Mouse (Mus musculus) hindbrain, embryonic 16.5 days (tissue): ENCODE measurements around the gene Sirt3. TPM values are rescaled to one million over a fixed set of nuclear protein-coding genes. Genes with fewer than 3 reads are reported as not detected.
A peak's percentile ranks its signal among the peaks of the same experiment; 100 is the strongest.

ENCODE experiments used
- ATAC-seq: fragments of 200-750 bp; cut with Nextera tagmentation; 2 replicates; pipeline ENCODE4 v1.8.0; 2017; ENCODE audit warnings: moderate TSS enrichment, moderate library complexity
- H3K27ac ChIP-seq: fragments of 300-500 bp; sonication (generic); 2 replicates; pipeline ENCODE4 v1.5.1; 2014; ENCODE audit warnings: low read depth, mild to moderate bottlenecking, control low read depth, low read length, moderate library complexity
- H3K27me3 ChIP-seq: fragments of 300-500 bp; sonication (generic); replicated peaks from 2 replicates; pipeline ENCODE4 v1.6.1; 2014; ENCODE audit warnings: low read length; ENCODE audit not compliant: control insufficient read depth, insufficient read depth
- H3K36me3 ChIP-seq: fragments of 300-500 bp; sonication (generic); 2 replicates; pipeline ENCODE4 v1.6.1; 2014; ENCODE audit warnings: mild to moderate bottlenecking, low read length, moderate library complexity, mixed read lengths; ENCODE audit not compliant: control insufficient read depth, insufficient read depth
- H3K4me1 ChIP-seq: fragments of 300-500 bp; sonication (generic); 2 replicates; pipeline ENCODE4 v1.6.1; 2014; ENCODE audit warnings: low read depth, low read length; ENCODE audit not compliant: control insufficient read depth, insufficient read depth
- H3K4me2 ChIP-seq: fragments of 300-500 bp; sonication (generic); 2 replicates; pipeline ENCODE4 v1.6.1; 2014; ENCODE audit warnings: mild to moderate bottlenecking, low read length, control low read depth, moderate library complexity
- H3K4me3 ChIP-seq: fragments of 300-500 bp; sonication (generic); 2 replicates; pipeline ENCODE4 v1.5.1; 2014; ENCODE audit warnings: mild to moderate bottlenecking, low read length, control low read depth, moderate library complexity
- H3K9ac ChIP-seq: fragments of 300-500 bp; sonication (generic); 2 replicates; pipeline ENCODE4 v1.6.1; 2014; ENCODE audit warnings: low read depth, mild to moderate bottlenecking, control low read depth, low read length, moderate library complexity
- H3K9me3 ChIP-seq: fragments of 300-500 bp; sonication (generic); 2 replicates; pipeline ENCODE4 v1.6.1; 2014; ENCODE audit warnings: mild to moderate bottlenecking, low read length, moderate library complexity; ENCODE audit not compliant: control insufficient read depth
- WGBS: fragments of 180-500 bp; shearing (Covaris S2); extraction: QIAGEN DNeasy Blood & Tissue Kit; methylation state at CpG from one replicate; pipeline ENCODE4 v1.1.7; 2014; 5-methylcytosine and 5-hydroxymethylcytosine counted together
- polyA plus RNA-seq: library from polyadenylated mRNA; unstranded; fragments of >200 nt; fragmentation: Nextera tagmentation; extraction: Ambion mirVana; gene quantifications from 2 replicates; pipeline ENCODE4 v1.2.1, GENCODE M21; 2015

Sirt3 gene
- polyA plus RNA-seq, 1 experiment from 2014 or later, result 70.6 TPM

DNA sequence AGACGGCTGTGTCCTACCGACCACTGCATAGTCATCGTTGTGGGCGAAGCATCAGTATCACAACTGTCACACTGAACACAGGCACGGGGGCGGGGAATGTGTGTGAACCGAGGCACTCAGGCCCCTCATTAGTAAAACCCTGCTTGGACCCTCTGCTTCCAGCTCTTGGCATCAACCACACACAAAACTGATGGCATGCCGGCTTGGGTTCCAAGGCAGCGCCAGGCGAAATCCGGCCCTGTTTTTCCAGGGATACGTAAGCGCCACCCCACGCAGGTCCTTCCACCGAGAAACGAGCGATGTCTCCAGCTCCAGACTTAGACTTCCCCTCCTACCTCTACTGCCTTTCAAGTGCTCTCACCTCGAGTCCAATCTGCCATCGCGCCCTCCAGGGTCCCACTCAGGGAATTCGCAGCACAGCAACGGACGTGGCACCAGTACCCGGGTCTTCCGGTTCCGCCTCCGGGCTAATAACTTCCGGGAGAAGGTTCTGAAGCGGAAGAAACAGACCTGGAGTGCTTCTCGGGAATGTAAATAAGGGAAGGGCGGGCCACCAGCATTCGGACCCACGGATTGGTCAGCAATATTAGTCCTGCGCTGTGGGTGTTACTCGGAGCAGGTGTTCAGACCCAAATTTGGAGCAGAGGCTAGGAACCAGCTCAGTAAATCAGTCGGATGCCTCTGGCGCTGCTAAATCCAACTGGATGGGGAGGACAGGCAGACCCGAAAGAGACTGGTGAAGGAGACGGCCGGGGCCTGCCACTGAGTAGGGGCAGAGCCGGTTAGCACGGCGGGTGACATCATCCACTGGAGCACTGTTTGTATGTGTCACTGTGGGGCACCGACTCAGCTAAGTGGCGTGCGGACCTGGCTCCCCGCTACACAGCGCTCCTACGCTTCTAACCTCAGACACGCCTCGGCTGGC is 26.0 kb downstream of the Sirt3 start, which contains the start of gene Gm45785:
TSS of gene Gm45785 (minus strand) at position 472 of the 925 bp plus-strand sequence.
- peak within 1 kb of the TSS; percentile 89 for H3K4me3 ChIP-seq
- peak within 1 kb of the TSS; percentile 91 for H3K9ac ChIP-seq
- 2% methylated on average over 51 of the region's 51 CpGs for WGBS
- H3K4me2 ChIP-seq, result peak within 1 kb of the TSS; percentile 97
- H3K36me3 ChIP-seq, result peaks cover 30% of the 10 kb centered on the region
- H3K4me1 ChIP-seq, result peaks cover 29% of the 10 kb centered on the region
- peak within 1 kb of the TSS; percentile 95 for H3K27ac ChIP-seq
- H3K27me3 ChIP-seq, result no peaks in the 10 kb centered on the region
- no peaks in the 10 kb centered on the region for H3K9me3 ChIP-seq
- ATAC-seq, result peak; percentile 83

DNA sequence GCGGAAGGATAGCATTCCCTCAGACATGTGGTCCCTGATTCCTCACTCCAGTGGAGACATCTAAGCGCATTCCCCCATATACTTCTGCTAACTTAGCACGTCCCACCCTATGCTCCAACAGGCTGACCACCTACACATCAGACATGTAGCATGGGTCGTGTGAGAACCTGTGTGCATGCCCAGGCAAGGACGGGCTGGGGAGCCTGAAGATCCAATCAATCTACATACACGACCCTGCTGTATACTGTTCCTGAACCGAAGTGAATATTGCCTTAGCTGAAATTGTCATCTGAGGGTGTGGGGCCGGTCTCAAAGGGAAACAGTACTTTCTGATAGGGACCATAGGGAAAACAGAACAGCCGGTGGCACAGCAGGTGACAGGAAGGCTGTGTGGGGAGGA is 26.9 kb downstream of the Sirt3 start:
- no peaks in the 10 kb centered on the region for H3K9me3 ChIP-seq
- peak overlapping the region; percentile 89 for H3K4me3 ChIP-seq
- H3K4me1 ChIP-seq, result peaks cover 29% of the 10 kb centered on the region
- no peaks in the 10 kb centered on the region for H3K27me3 ChIP-seq
- peaks cover 23% of the 10 kb centered on the region for H3K36me3 ChIP-seq
- peak overlapping the region; percentile 91; the same call in 1 of the 2 replicates for H3K9ac ChIP-seq
- H3K27ac ChIP-seq, result no peak overlapping the region
- WGBS, result 82% methylated on average over 9 of the region's 9 CpGs
- H3K4me2 ChIP-seq, result peak overlapping the region; percentile 97
- ATAC-seq, result no peak

DNA sequence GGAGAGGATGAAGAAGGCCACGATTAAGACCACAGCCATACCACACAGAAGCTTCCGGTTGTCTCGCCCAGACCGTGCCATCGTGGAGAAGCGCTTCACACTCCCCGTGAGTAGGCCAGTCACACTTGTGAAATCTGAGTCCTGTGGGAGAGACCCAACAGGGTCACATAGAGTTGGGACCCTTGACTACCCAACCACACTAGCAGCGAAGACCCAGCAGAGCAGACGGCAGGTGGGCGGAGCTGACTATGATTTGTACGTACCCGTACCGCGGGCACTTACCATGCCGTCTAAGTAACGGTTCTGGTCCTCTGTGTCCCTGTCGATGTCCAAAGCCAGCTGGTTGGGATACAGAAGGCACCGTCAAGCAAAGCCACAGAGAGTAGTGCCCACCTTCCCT is 27.6 kb downstream of the Sirt3 start:
- no peak overlapping the region for H3K4me3 ChIP-seq
- H3K36me3 ChIP-seq, result peaks cover 20% of the 10 kb centered on the region
- no peak for ATAC-seq
- no peaks in the 10 kb centered on the region for H3K27me3 ChIP-seq
- no peak overlapping the region for H3K9ac ChIP-seq
- WGBS, result 95% methylated on average over 18 of the region's 18 CpGs
- H3K9me3 ChIP-seq, result no peaks in the 10 kb centered on the region
- peaks cover 27% of the 10 kb centered on the region for H3K4me1 ChIP-seq
- no peak overlapping the region for H3K27ac ChIP-seq
- H3K4me2 ChIP-seq, result no peak overlapping the region

DNA sequence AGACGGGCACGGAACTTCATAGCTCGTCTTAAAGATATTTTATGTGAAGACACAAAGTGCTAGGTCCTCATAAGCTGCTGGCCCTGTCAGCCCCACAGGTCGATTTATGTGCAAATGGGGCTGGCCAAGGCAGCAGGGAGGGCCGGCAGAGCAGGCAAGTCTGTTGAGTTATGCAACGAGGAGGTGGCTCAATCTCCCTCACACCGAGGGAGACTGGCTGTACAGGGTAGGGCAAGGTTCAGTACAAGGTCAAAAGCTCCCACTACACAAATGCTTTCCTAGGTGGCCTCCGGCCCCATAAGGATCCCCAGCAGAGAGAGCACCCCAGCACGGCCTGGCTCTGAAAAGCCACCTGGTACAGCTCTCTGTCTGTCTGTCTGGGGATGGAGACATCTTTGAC is 28.7 kb downstream of the Sirt3 start:
- Histone ChIP-seq H3K36me3 (peaks cover 18% of the 10 kb centered on the region), H3K4me3 (no peak overlapping the region), H3K27me3 (no peaks in the 10 kb centered on the region), H3K27ac (no peak overlapping the region), H3K4me1 (peaks cover 16% of the 10 kb centered on the region), H3K4me2 (no peak overlapping the region), H3K9ac (no peak overlapping the region), H3K9me3 (no peaks in the 10 kb centered on the region)
- WGBS, result 87% methylated on average over 9 of the region's 9 CpGs
- ATAC-seq, result no peak

- ATAC-seq, result no peak
- Histone ChIP-seq H3K27me3 (no peaks in the 10 kb centered on the region), H3K27ac (no peak overlapping the region), H3K9me3 (no peaks in the 10 kb centered on the region), H3K4me3 (no peak overlapping the region), H3K36me3 (peaks cover 18% of the 10 kb centered on the region), H3K9ac (no peak overlapping the region), H3K4me2 (no peak overlapping the region), H3K4me1 (peaks cover 8% of the 10 kb centered on the region)
- WGBS, result 93% methylated on average over 4 of the region's 4 CpGs
These were observed 30.2 kb downstream of the Sirt3 start for GRCm38 (mm10) chr7:140851916-140852315.

DNA sequence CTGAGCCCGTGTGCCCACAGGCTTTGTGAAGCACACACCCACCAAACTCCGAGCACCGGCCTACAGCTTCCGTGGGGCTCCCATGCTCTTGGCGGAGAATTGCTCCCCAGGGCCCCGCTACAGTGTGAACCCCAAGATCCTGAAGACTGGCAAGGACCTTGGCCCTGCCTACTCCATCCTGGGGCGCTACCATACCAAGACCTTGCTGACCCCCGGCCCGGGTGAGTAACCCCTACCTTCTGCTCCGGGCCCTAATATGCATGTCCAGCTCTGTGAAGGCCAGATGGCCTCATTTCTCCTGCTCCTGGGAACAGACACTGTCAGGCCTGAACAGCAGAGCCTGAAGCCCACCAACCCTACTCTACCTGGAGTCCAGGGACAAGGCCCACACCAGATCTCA is 33.5 kb downstream of the Sirt3 start:
- peaks cover 18% of the 10 kb centered on the region for H3K36me3 ChIP-seq

GRCm38 (mm10) chr7:140847755-140848580 is 34.1 kb downstream of the Sirt3 start, which contains the start of gene Odf3:
TSS of gene Odf3 (plus strand) at chr7:140847805.
- ATAC-seq, result 0 out of 2 replicates have a peak, but pooled peaks have one; percentile 7

More for the DNA sequence above, 33.5 kb downstream of the Sirt3 start:
- Histone ChIP-seq H3K9me3 (no peaks in the 10 kb centered on the region), H3K27ac (no peak overlapping the region), H3K4me2 (no peak overlapping the region), H3K27me3 (0 out of 2 replicates have a peak, but pooled peaks cover 3% of the 10 kb centered on the region), H3K9ac (no peak overlapping the region), H3K4me3 (no peak overlapping the region), H3K4me1 (no peaks in the 10 kb centered on the region)
- no peak for ATAC-seq
- 95% methylated on average over 10 of the region's 10 CpGs for WGBS

GRCm38 (mm10) chr7:140846676-140847075 is 35.4 kb downstream of the Sirt3 start:
- H3K4me3 ChIP-seq, result no peak overlapping the region
- H3K27ac ChIP-seq, result no peak overlapping the region
- H3K36me3 ChIP-seq, result peaks cover 4% of the 10 kb centered on the region
- H3K4me2 ChIP-seq, result no peak overlapping the region
- no peaks in the 10 kb centered on the region for H3K4me1 ChIP-seq
- 90% methylated on average over 10 of the region's 10 CpGs for WGBS
- no peak overlapping the region for H3K9ac ChIP-seq
- 0 out of 2 replicates have a peak, but pooled peaks cover 3% of the 10 kb centered on the region for H3K27me3 ChIP-seq
- ATAC-seq, result no peak
- no peaks in the 10 kb centered on the region for H3K9me3 ChIP-seq

More at GRCm38 (mm10) chr7:140847755-140848580, 34.1 kb downstream of the Sirt3 start, which contains the start of gene Odf3:
- Histone ChIP-seq H3K4me2 (no peak within 1 kb of the TSS), H3K36me3 (peaks cover 12% of the 10 kb centered on the region), H3K9me3 (no peaks in the 10 kb centered on the region), H3K27me3 (0 out of 2 replicates have a peak, but pooled peaks cover 3% of the 10 kb centered on the region), H3K9ac (no peak within 1 kb of the TSS), H3K4me3 (no peak within 1 kb of the TSS), H3K27ac (no peak within 1 kb of the TSS), H3K4me1 (no peaks in the 10 kb centered on the region)
- 62% methylated on average over 11 of the region's 11 CpGs for WGBS
